Mouse (Mus musculus): ENCODE measurements around the gene Zmynd8. TPM values are rescaled to one million over a fixed set of nuclear protein-coding genes. Genes with fewer than 3 reads are reported as not detected.

Zmynd8 gene
- polyA plus RNA-seq, 1 experiment: 237 TPM

- H3K27ac ChIP-seq (ENCODE audit: insufficient read depth, low read length): no peak overlapping the region
- H3K4me1 ChIP-seq (ENCODE audit: control insufficient read depth, insufficient read depth, low read length): peaks cover 5% of the 10 kb centered on the region
- no peaks in the 10 kb centered on the region for H3K27me3 ChIP-seq (ENCODE audit: control insufficient read depth, insufficient read depth, low read length, poor library complexity, severe bottlenecking)
- TF ChIP-seq EP300 (IDR thresholded peaks at IDR 0.05; ENCODE audit: insufficient read depth, low read depth, low read length) (peak; percentile 53), CTCF (IDR thresholded peaks at IDR 0.05; ENCODE audit: low read depth, low read length) (no peak)
- H3K9ac ChIP-seq (ENCODE audit: low read depth, poor library complexity, severe bottlenecking): no peak overlapping the region
- no peak overlapping the region for H3K4me3 ChIP-seq (ENCODE audit: low read depth, low read length)
- no peaks in the 10 kb centered on the region for H3K36me3 ChIP-seq (ENCODE audit: control insufficient read depth, insufficient read depth, low read length, poor library complexity, severe bottlenecking)
- H3K9me3 ChIP-seq (replicated peaks; ENCODE audit: control insufficient read depth, insufficient read depth, low read length, poor library complexity, severe bottlenecking): no peaks in the 10 kb centered on the region
Measured at GRCm38 (mm10) chr2:165906332-165906945, 7.6 kb upstream of the Zmynd8 start.

DNA sequence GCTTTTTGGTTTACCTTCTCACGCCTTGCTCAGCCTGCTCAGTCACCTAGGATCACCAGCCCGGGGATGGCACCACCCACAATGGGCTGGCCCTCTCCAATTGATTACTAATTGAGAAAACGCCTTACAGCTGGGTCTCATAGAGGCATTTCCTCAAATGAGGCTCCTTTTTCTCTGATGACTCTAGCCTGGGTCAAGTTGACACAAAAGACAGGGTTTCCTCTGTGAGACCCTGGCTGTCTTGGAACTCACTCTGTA, 2.2 kb upstream of the Zmynd8 start:
- peak overlapping the region; percentile 69 for H3K9ac ChIP-seq (ENCODE audit: low read depth, poor library complexity, severe bottlenecking)
- H3K4me1 ChIP-seq (ENCODE audit: control insufficient read depth, insufficient read depth, low read length): no peaks in the 10 kb centered on the region
- no peaks in the 10 kb centered on the region for H3K36me3 ChIP-seq (ENCODE audit: control insufficient read depth, insufficient read depth, low read length, poor library complexity, severe bottlenecking)
- H3K9me3 ChIP-seq (replicated peaks; ENCODE audit: control insufficient read depth, insufficient read depth, low read length, poor library complexity, severe bottlenecking): no peaks in the 10 kb centered on the region
- H3K27me3 ChIP-seq (ENCODE audit: control insufficient read depth, insufficient read depth, low read length, poor library complexity, severe bottlenecking): no peaks in the 10 kb centered on the region
- TF ChIP-seq EP300 (IDR thresholded peaks at IDR 0.05; ENCODE audit: insufficient read depth, low read depth, low read length): no peak
- TF ChIP-seq CTCF (IDR thresholded peaks at IDR 0.05; ENCODE audit: low read depth, low read length): no peak
- TF ChIP-seq POLR2A (IDR thresholded peaks at IDR 0.05; ENCODE audit: insufficient read depth, low read length): no peak
- H3K4me3 ChIP-seq (ENCODE audit: low read depth, low read length): peak overlapping the region; percentile 50
- H3K27ac ChIP-seq (ENCODE audit: insufficient read depth, low read length): peak overlapping the region; percentile 96

DNA sequence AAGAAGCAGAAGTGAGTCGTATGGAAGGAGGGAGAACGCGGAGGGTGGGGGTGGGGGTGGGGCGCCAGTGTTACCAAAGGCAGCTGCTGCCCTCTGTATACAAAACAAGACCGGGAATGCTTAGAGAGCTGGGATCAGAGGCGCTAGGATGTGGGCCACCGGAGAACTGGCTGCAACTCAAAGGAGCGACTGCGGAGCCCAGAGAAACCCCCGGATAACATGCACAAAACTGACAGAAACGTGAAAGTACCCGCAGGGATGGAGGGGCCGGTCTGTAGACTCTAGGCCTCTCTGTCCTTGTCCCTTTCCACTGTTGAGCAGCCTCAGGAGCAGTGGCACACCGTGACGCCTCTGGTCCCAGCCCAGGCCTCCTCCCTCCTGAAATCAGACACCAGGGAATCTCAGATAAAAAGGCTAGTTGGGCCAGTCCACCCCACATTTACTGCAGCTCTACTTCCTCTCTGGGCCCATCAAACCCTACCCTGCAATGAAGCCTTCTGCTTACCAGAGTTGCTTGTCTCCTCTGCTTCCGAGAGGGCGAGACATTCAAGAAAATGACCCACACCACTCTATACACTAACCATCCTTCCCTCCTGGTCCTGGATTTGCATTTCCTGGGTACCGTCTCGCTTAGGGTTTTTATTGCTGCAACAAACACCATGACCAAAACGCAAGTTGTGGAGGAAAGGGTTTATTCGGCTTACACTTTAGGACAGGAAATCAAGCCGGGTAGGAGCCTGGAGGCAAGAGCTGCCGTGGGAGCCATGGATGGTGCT, 1.7 kb upstream of the Zmynd8 start:
- Histone ChIP-seq H3K27ac (ENCODE audit: insufficient read depth, low read length) (peak overlapping the region; percentile 96), H3K9me3 (replicated peaks; ENCODE audit: control insufficient read depth, insufficient read depth, low read length, poor library complexity, severe bottlenecking) (no peaks in the 10 kb centered on the region), H3K4me3 (ENCODE audit: low read depth, low read length) (peak overlapping the region; percentile 50), H3K27me3 (ENCODE audit: control insufficient read depth, insufficient read depth, low read length, poor library complexity, severe bottlenecking) (no peaks in the 10 kb centered on the region), H3K36me3 (ENCODE audit: control insufficient read depth, insufficient read depth, low read length, poor library complexity, severe bottlenecking) (no peaks in the 10 kb centered on the region), H3K9ac (ENCODE audit: low read depth, poor library complexity, severe bottlenecking) (peak overlapping the region; percentile 69), H3K4me1 (ENCODE audit: control insufficient read depth, insufficient read depth, low read length) (no peaks in the 10 kb centered on the region)
- TF ChIP-seq POLR2A (IDR thresholded peaks at IDR 0.05; ENCODE audit: insufficient read depth, low read length) (peak; percentile 55), EP300 (IDR thresholded peaks at IDR 0.05; ENCODE audit: insufficient read depth, low read depth, low read length) (0 out of 2 replicates have a peak, but pooled peaks have one; percentile 48), CTCF (IDR thresholded peaks at IDR 0.05; ENCODE audit: low read depth, low read length) (no peak)

GRCm38 (mm10) chr2:165899923-165900322, 1.1 kb upstream of the Zmynd8 start:
- peak overlapping the region; percentile 69 for H3K9ac ChIP-seq (ENCODE audit: low read depth, poor library complexity, severe bottlenecking)
- H3K36me3 ChIP-seq (ENCODE audit: control insufficient read depth, insufficient read depth, low read length, poor library complexity, severe bottlenecking): no peaks in the 10 kb centered on the region
- no peak overlapping the region for H3K4me3 ChIP-seq (ENCODE audit: low read depth, low read length)
- no peaks in the 10 kb centered on the region for H3K27me3 ChIP-seq (ENCODE audit: control insufficient read depth, insufficient read depth, low read length, poor library complexity, severe bottlenecking)
- H3K27ac ChIP-seq (ENCODE audit: insufficient read depth, low read length): peak overlapping the region; percentile 96
- TF ChIP-seq EP300 (IDR thresholded peaks at IDR 0.05; ENCODE audit: insufficient read depth, low read depth, low read length) (no peak), POLR2A (IDR thresholded peaks at IDR 0.05; ENCODE audit: insufficient read depth, low read length) (no peak), CTCF (IDR thresholded peaks at IDR 0.05; ENCODE audit: low read depth, low read length) (no peak)
- H3K4me1 ChIP-seq (ENCODE audit: control insufficient read depth, insufficient read depth, low read length): peaks cover 3% of the 10 kb centered on the region
- H3K9me3 ChIP-seq (replicated peaks; ENCODE audit: control insufficient read depth, insufficient read depth, low read length, poor library complexity, severe bottlenecking): no peaks in the 10 kb centered on the region

DNA sequence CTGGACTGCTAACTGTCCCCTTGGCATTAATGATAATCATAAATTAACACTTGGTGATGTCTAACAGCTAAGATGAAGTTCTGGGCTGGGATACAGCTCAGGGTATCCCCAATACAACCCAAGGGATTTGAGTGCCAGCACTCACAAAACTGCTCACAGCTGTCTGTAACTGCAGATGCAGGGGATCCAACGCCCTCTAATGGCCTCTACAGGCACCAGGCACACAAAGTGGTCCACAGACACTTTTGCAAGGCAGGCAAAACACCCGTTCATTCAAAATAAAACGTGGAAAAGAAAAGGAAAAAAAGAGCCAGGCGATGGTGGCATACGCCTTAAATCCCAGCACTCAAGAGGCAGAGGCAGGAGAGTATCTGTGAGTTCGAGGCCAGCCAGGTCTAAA, 658 bp upstream of the Zmynd8 start:
- TF ChIP-seq POLR2A (IDR thresholded peaks at IDR 0.05; ENCODE audit: insufficient read depth, low read length) (no peak), CTCF (IDR thresholded peaks at IDR 0.05; ENCODE audit: low read depth, low read length) (peak; percentile 72), EP300 (IDR thresholded peaks at IDR 0.05; ENCODE audit: insufficient read depth, low read depth, low read length) (no peak)
- H3K4me1 ChIP-seq (ENCODE audit: control insufficient read depth, insufficient read depth, low read length): peaks cover 3% of the 10 kb centered on the region
- H3K36me3 ChIP-seq (ENCODE audit: control insufficient read depth, insufficient read depth, low read length, poor library complexity, severe bottlenecking): no peaks in the 10 kb centered on the region
- no peak overlapping the region for H3K4me3 ChIP-seq (ENCODE audit: low read depth, low read length)
- H3K27me3 ChIP-seq (ENCODE audit: control insufficient read depth, insufficient read depth, low read length, poor library complexity, severe bottlenecking): no peaks in the 10 kb centered on the region
- peak overlapping the region; percentile 96 for H3K27ac ChIP-seq (ENCODE audit: insufficient read depth, low read length)
- H3K9me3 ChIP-seq (replicated peaks; ENCODE audit: control insufficient read depth, insufficient read depth, low read length, poor library complexity, severe bottlenecking): no peaks in the 10 kb centered on the region
- peak overlapping the region; percentile 69 for H3K9ac ChIP-seq (ENCODE audit: low read depth, poor library complexity, severe bottlenecking)

GRCm38 (mm10) chr2:165896171-165896570, 2.6 kb downstream of the Zmynd8 start:
- Histone ChIP-seq H3K4me1 (ENCODE audit: control insufficient read depth, insufficient read depth, low read length) (peaks cover 5% of the 10 kb centered on the region), H3K4me3 (ENCODE audit: low read depth, low read length) (peak overlapping the region; percentile 33)
- no peak for TF ChIP-seq CTCF (IDR thresholded peaks at IDR 0.05; ENCODE audit: low read depth, low read length)

More at GRCm38 (mm10) chr2:165896171-165896570, 2.6 kb downstream of the Zmynd8 start:
- no peaks in the 10 kb centered on the region for H3K27me3 ChIP-seq (ENCODE audit: control insufficient read depth, insufficient read depth, low read length, poor library complexity, severe bottlenecking)
- H3K27ac ChIP-seq (ENCODE audit: insufficient read depth, low read length): no peak overlapping the region
- H3K9me3 ChIP-seq (replicated peaks; ENCODE audit: control insufficient read depth, insufficient read depth, low read length, poor library complexity, severe bottlenecking): no peaks in the 10 kb centered on the region
- no peaks in the 10 kb centered on the region for H3K36me3 ChIP-seq (ENCODE audit: control insufficient read depth, insufficient read depth, low read length, poor library complexity, severe bottlenecking)
- peak overlapping the region; percentile 19; the same call in 1 of the 2 replicates for H3K9ac ChIP-seq (ENCODE audit: low read depth, poor library complexity, severe bottlenecking)
